Mouse (Mus musculus) embryonic stem cell, embryonic (primary cell): ENCODE data around the gene Kmt2c.

ENCODE experiments used
- CTCF ChIA-PET, 4 experiments: fragments of 300-600 bp in 2 of 4; fragments of 350-600 bp in 2 of 4; sonication (Branson Sonifier 250); formaldehyde crosslinking; loops; one replicate each; lab custom pipeline; 2022; ENCODE audit warnings: inconsistent platforms in 2 of 4; lab: Charles Lee
- POLR2A ChIA-PET, 4 experiments: fragments of 300-600 bp in 2 of 4; fragments of 350-600 bp in 2 of 4; sonication (Branson Sonifier 250); formaldehyde crosslinking; loops; one replicate each; lab custom pipeline; 2022; ENCODE audit warnings: antibody characterized with exemption in 4 of 4, inconsistent platforms in 1 of 4; lab: Charles Lee

Kmt2c gene

DNA sequence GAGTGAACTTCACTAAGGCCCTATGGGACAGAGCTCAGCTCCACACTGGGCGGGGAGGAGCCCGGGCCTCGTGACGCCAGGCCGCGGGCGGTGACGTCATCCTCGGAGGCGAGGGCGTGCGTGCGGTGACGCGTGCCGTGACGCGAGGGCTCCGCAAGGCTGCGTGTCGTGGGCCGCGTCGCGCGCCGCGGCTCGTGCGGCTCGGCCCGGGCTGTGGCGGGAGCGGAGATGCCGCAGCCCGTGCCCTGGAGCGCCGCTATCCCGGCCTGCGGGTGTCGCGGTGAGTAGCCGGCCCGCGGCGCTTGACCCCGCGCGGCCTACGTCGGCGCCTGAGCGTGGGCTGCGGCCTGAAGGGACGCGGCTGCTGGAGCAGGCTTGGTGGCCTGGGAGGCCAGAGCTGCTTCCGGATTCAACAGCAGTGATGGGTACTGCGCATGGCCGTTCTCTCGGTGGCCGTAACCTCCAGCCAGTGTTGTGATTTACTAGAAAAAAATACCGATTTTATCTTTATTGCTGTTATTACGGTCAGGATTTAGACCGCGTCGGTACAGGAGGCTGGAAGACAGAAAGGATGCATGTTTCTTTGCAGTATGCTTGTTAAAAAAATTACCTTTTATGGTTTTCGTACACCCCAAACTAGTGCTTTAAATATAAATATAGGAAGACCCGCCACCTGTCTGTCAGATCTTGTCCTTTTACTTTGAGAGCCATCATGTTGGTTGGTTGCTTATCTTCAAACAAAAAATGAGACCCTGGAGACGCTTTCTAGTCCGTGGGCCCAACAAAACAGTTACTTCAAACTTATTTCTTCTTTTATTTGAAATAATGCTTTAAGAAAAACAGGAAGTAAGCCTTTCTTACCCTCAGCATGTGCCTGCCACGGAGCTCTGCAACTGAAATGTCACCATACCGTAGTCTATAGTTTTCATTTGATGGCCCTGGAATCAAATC is 275.6 kb downstream of the Kmt2c start, which contains the start of gene E130116L18Rik:
Gene E130116L18Rik, minus strand, starts transcription at position 402 of the 951 bp plus-strand sequence.
- POLR2A ChIA-PET = interaction anchor here in 3 of 4 experiments (0.6 to 1.6 kb wide), 9 partner anchors 29 to 466 kb away, joined by 3 to 6 read pairs (median 3); partner anchors contain the start of genes Kmt2c (in 1 of the 3) and Rheb (in 1 of the 3)
- CTCF ChIA-PET = interaction anchor here in 1 of 4 experiments (0.6 to 0.7 kb wide), 2 partner anchors 213 to 920 kb away, joined by 3 to 15 read pairs; no protein-coding TSS in a partner anchor
